Mouse (Mus musculus) A20 (cell line): ENCODE measurements around the gene Vgll4.

Experiments used
- DNase-seq: peaks from one replicate; pipeline ENCODE4 v3.0.0-alpha.2; 2011; ENCODE audit warnings: low read depth, low spot score

Gene Vgll4

DNA sequence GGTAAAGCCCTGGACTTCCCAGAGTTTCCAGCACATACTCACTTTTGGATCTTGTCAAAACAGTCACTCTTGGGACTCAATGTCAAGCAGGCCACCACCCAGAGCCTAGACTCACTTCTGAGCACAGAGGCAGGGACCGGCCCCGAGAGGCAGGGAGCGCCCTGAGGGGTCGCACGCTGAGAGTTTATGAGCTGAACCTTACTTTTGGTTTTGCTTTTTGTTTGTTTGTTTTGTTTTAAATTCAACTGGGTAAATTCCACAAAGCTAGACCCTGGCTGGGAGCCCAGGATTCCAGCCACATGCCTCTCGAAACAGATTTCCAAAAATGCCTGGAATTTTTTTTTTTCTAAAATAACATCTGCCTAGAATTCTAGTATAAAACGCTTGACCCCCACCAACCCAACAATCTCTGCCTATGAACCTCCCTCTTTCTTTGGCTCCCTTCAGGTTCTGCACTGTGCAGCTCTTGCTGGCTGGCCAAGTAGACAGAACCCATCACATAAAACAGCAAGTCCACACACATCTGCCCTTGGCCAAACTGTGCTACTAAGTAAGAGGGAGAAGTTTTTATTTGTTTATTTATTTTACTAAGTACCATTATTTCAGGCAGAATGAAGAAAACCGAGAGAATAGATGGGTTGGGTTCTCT, 28.5 kb downstream of the Vgll4 start:
- DNase-seq = no peak

GRCm38 (mm10) chr6:114939666-114940065, 30.1 kb downstream of the Vgll4 start:
- no peak for DNase-seq

- no peak for DNase-seq
Measured at GRCm38 (mm10) chr6:114936941-114937313, 32.9 kb downstream of the Vgll4 start.

- DNase-seq = no peak
Measured at GRCm38 (mm10) chr6:114936297-114936940, 33.4 kb downstream of the Vgll4 start.

GRCm38 (mm10) chr6:114935362-114935761, 34.4 kb downstream of the Vgll4 start:
- DNase-seq = no peak

- no peak for DNase-seq
Measured at GRCm38 (mm10) chr6:114934045-114934444, 35.7 kb downstream of the Vgll4 start.

DNA sequence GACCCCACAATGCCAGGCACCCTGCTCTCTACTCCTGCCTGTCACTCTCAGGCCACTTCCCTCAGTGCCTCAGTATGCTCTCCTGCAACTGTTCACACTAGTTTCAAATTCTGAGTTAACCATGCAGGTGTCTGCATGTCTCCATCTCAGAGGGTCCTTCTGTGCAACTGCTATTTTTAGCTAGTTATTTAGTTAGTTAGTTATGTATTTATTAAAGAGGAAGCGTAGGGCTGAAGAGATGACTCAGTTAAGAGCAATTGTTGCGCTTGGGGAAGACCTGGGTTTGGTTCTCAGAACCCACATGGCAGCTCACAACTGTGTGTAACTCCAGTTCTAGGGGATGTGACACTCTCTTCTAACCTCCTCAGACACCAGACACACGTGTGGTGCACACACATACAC, 36.8 kb downstream of the Vgll4 start:
- DNase-seq = peak; percentile 85

GRCm38 (mm10) chr6:114932116-114932500, 37.7 kb downstream of the Vgll4 start:
- peak; percentile 61 for DNase-seq

GRCm38 (mm10) chr6:114931212-114932115, 38.3 kb downstream of the Vgll4 start:
- peak; percentile 88 for DNase-seq

- DNase-seq = peak; percentile 63
Measured at GRCm38 (mm10) chr6:114930646-114931045, 39.1 kb downstream of the Vgll4 start.

DNA sequence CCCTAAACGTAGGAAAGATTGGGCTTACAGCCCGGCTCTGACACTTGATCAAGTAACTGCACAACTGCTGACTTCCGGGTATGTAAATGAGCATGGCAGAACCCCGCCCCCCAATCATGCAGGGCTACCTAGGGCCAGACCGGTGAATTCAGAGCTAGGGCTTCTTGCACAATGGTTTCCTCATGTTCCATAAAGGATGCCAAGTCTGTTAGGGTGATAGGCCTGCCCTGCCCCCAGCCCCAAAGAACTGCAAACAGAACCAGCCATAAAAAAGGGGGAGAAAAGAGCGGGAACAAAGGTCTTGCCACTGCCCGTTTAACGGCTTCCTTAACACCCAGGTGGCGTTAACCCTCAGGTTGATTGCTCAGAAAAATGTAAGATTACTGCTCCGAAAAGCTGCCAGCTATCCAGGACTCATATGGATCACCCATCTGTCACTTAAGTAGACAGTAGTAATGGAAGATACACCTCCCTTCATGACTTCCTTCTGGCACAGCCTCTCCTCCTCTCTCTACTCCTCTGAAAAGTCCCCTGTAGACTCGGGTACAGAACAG, 39.7 kb downstream of the Vgll4 start:
- DNase-seq = peak; percentile 90

DNA sequence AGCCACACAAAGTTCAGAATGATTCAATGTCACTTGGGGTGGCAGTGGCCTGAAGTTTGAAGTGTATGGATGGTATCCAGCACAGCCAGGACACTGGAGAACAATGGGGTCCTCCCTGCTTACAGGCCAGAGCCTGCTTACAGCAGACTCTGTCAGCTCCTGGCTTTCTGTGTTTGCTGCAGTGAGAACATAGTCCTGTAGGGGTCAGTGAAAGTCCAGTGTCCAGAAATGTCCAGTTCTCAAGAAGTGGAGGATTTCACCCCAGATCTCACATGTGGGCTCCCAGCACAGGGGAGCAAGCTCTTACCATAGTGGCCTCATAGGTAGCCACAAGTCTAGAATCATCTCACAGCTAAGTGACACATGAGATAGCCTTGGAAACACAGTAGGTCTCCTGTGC, 40.4 kb downstream of the Vgll4 start:
- peak; percentile 85 for DNase-seq

GRCm38 (mm10) chr6:114928462-114928861, 41.3 kb downstream of the Vgll4 start:
- DNase-seq = peak; percentile 81

GRCm38 (mm10) chr6:114927400-114927799, 42.4 kb downstream of the Vgll4 start:
- peak; percentile 38 for DNase-seq

- DNase-seq = peak; percentile 70
Measured at GRCm38 (mm10) chr6:114926369-114927157, 43.2 kb downstream of the Vgll4 start.

DNA sequence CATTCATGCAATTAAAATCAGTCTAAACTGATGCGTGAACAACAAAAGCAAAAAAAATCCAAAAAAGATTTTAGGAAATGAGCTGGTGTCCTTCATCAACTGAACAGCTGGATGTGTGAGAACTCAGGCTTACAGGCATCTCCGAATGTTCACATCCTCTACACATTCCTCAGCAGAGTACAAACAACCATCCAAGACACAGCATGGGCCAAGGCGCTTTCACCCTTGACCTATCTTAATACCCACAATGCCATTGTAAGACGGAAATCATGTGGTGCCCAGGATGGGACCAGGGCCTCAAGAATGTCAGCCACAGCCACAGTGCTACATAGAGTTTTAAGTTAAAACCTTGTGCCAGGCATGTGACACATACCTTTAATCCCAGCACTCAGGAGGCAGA, 44.6 kb downstream of the Vgll4 start:
- no peak for DNase-seq

GRCm38 (mm10) chr6:114922355-114923096, 47.3 kb downstream of the Vgll4 start:
- DNase-seq = peak; percentile 80

GRCm38 (mm10) chr6:114921632-114922354, 48.0 kb downstream of the Vgll4 start:
- peak; percentile 92 for DNase-seq

GRCm38 (mm10) chr6:114920523-114921445, 49.0 kb downstream of the Vgll4 start:
- peak; percentile 81 for DNase-seq
